Mouse (Mus musculus) lung, embryonic 14.5 days (tissue): Measurements from ENCODE around the gene Col19a1. TPM values are rescaled to one million over a fixed set of nuclear protein-coding genes. Genes with fewer than 3 reads are reported as not detected.

ENCODE experiments used
- ATAC-seq: fragments of 200-750 bp; cut with Nextera tagmentation; 2 replicates; pipeline ENCODE4 v1.8.0; 2017; ENCODE audit warnings: mild to moderate bottlenecking, moderate TSS enrichment, moderate library complexity; ENCODE audit not compliant: insufficient read depth
- DNase-seq: peaks from one replicate; pipeline ENCODE4 v3.0.0-alpha.2; 2015
- H3K27ac ChIP-seq: fragments of 300-500 bp; sonication (generic); 2 replicates; pipeline ENCODE4 v1.5.1; 2014; ENCODE audit warnings: low read depth, mild to moderate bottlenecking, moderate library complexity
- H3K27me3 ChIP-seq: fragments of 300-500 bp; sonication (generic); 2 replicates; pipeline ENCODE4 v1.6.1; 2014; ENCODE audit warnings: low read length, control low read depth; ENCODE audit not compliant: insufficient read depth
- H3K36me3 ChIP-seq: fragments of 300-500 bp; sonication (generic); 2 replicates; pipeline ENCODE4 v1.6.1; 2014; ENCODE audit warnings: control low read depth; ENCODE audit not compliant: insufficient read depth
- H3K4me1 ChIP-seq: fragments of 300-500 bp; sonication (generic); 2 replicates; pipeline ENCODE4 v1.6.1; 2014; ENCODE audit warnings: antibody characterized with exemption, control low read depth; ENCODE audit not compliant: insufficient read depth
- H3K4me2 ChIP-seq: fragments of 300-500 bp; sonication (generic); 2 replicates; pipeline ENCODE4 v1.6.1; 2014; ENCODE audit warnings: mild to moderate bottlenecking
- H3K4me3 ChIP-seq: fragments of 300-500 bp; sonication (generic); 2 replicates; pipeline ENCODE4 v1.5.1; 2014; ENCODE audit warnings: low read depth, low read length
- H3K9ac ChIP-seq: fragments of 300-500 bp; sonication (generic); 2 replicates; pipeline ENCODE4 v1.6.1; 2014
- H3K9me3 ChIP-seq: fragments of 300-500 bp; sonication (generic); 2 replicates; pipeline ENCODE4 v1.6.1; 2016; ENCODE audit warnings: low read depth, low read length, control low read depth
- CTCF ChIP-seq: IDR thresholded peaks from 2 replicates; pipeline ENCODE4 v1.5.1; 2016; ENCODE audit warnings: antibody characterized with exemption, low read depth
- WGBS: fragments of 180-500 bp; shearing (Covaris S2); extraction: QIAGEN DNeasy Blood & Tissue Kit; methylation state at CpG from one replicate; pipeline ENCODE4 v1.1.7; 2014; 5-methylcytosine and 5-hydroxymethylcytosine counted together
- polyA plus RNA-seq: library from polyadenylated mRNA; unstranded; fragments of >200 nt; fragmentation: Nextera tagmentation; extraction: Ambion mirVana; gene quantifications from 2 replicates; pipeline ENCODE4 v1.2.1, GENCODE M21; 2014

Col19a1 gene
- polyA plus RNA-seq, 1 experiment from 2014 or later = not detected

- no peak for ATAC-seq
- no peaks in the 10 kb centered on the region for H3K27me3 ChIP-seq
- no peak overlapping the region for H3K27ac ChIP-seq
- no peak overlapping the region for H3K4me3 ChIP-seq
- H3K9me3 ChIP-seq = no peaks in the 10 kb centered on the region
- no peak for DNase-seq
- 87% methylated on average over 13 of the region's 13 CpGs for WGBS
- no peaks in the 10 kb centered on the region for H3K4me1 ChIP-seq
- H3K36me3 ChIP-seq = no peaks in the 10 kb centered on the region
- no peak overlapping the region for H3K4me2 ChIP-seq
- no peak for TF ChIP-seq CTCF
- no peak overlapping the region for H3K9ac ChIP-seq
Observed at GRCm38 (mm10) chr1:24361990-24362635, 225.2 kb downstream of the Col19a1 start.

- H3K4me2 ChIP-seq = no peak overlapping the region
- H3K9me3 ChIP-seq = no peaks in the 10 kb centered on the region
- no peak overlapping the region for H3K9ac ChIP-seq
- TF ChIP-seq CTCF = no peak
- H3K36me3 ChIP-seq = no peaks in the 10 kb centered on the region
- DNase-seq (no peak), ATAC-seq (peak; percentile 44; the same call in 1 of the 2 replicates)
- H3K27ac ChIP-seq = no peak overlapping the region
- H3K4me3 ChIP-seq = no peak overlapping the region
- no peaks in the 10 kb centered on the region for H3K4me1 ChIP-seq
- no peaks in the 10 kb centered on the region for H3K27me3 ChIP-seq
- WGBS = 56% methylated on average over 13 of the region's 13 CpGs
Observed at GRCm38 (mm10) chr1:24349462-24350217, 237.6 kb downstream of the Col19a1 start.

- no peak for TF ChIP-seq CTCF
- H3K27me3 ChIP-seq = no peaks in the 10 kb centered on the region
- ATAC-seq (no peak), DNase-seq (no peak)
- 70% methylated on average over 5 of the region's 5 CpGs for WGBS
- H3K4me2 ChIP-seq = no peak overlapping the region
- H3K9me3 ChIP-seq = no peaks in the 10 kb centered on the region
- no peaks in the 10 kb centered on the region for H3K36me3 ChIP-seq
- H3K9ac ChIP-seq = no peak overlapping the region
- H3K4me3 ChIP-seq = no peak overlapping the region
- no peaks in the 10 kb centered on the region for H3K4me1 ChIP-seq
- H3K27ac ChIP-seq = no peak overlapping the region
Observed at GRCm38 (mm10) chr1:24347621-24348160, 239.6 kb downstream of the Col19a1 start.

GRCm38 (mm10) chr1:24337556-24338275 lies 249.6 kb downstream of the Col19a1 start:
- Histone ChIP-seq H3K36me3 (no peaks in the 10 kb centered on the region), H3K27me3 (no peaks in the 10 kb centered on the region), H3K9ac (no peak overlapping the region), H3K4me2 (no peak overlapping the region), H3K9me3 (no peaks in the 10 kb centered on the region), H3K4me3 (no peak overlapping the region), H3K27ac (no peak overlapping the region), H3K4me1 (no peaks in the 10 kb centered on the region)
- DNase-seq = no peak
- ATAC-seq = no peak
- WGBS = 78% methylated on average over 10 of the region's 10 CpGs
- TF ChIP-seq CTCF = no peak

GRCm38 (mm10) chr1:24336051-24336450 lies 251.2 kb downstream of the Col19a1 start:
- Histone ChIP-seq H3K9me3 (no peaks in the 10 kb centered on the region), H3K27ac (no peak overlapping the region), H3K9ac (no peak overlapping the region), H3K27me3 (no peaks in the 10 kb centered on the region), H3K4me3 (no peak overlapping the region), H3K4me2 (no peak overlapping the region), H3K4me1 (no peaks in the 10 kb centered on the region), H3K36me3 (no peaks in the 10 kb centered on the region)
- no peak for TF ChIP-seq CTCF
- 49% methylated on average over 3 of the region's 3 CpGs for WGBS
- no peak for DNase-seq
- no peak for ATAC-seq

GRCm38 (mm10) chr1:24316961-24317589 lies 270.2 kb downstream of the Col19a1 start:
- Histone ChIP-seq H3K36me3 (no peaks in the 10 kb centered on the region), H3K9ac (no peak overlapping the region), H3K9me3 (no peaks in the 10 kb centered on the region), H3K27ac (no peak overlapping the region), H3K4me3 (no peak overlapping the region), H3K27me3 (no peaks in the 10 kb centered on the region), H3K4me1 (no peaks in the 10 kb centered on the region), H3K4me2 (no peak overlapping the region)
- no peak for TF ChIP-seq CTCF
- ATAC-seq (no peak), DNase-seq (no peak)
- 74% methylated on average over 6 of the region's 6 CpGs for WGBS

- no peaks in the 10 kb centered on the region for H3K9me3 ChIP-seq
- H3K36me3 ChIP-seq = no peaks in the 10 kb centered on the region
- no peak overlapping the region for H3K9ac ChIP-seq
- WGBS = 77% methylated on average over 3 of the region's 3 CpGs
- H3K4me2 ChIP-seq = no peak overlapping the region
- H3K4me1 ChIP-seq = no peaks in the 10 kb centered on the region
- ATAC-seq = no peak
- TF ChIP-seq CTCF = no peak
- no peak overlapping the region for H3K27ac ChIP-seq
- DNase-seq = no peak
- H3K4me3 ChIP-seq = no peak overlapping the region
- H3K27me3 ChIP-seq = no peaks in the 10 kb centered on the region
Observed at GRCm38 (mm10) chr1:24316490-24316889, 270.8 kb downstream of the Col19a1 start.
